Mouse (Mus musculus): Measurements from ENCODE around the gene Wfdc6a. TPM values are rescaled to one million over a fixed set of nuclear protein-coding genes. Genes with fewer than 3 reads are reported as not detected.

The Wfdc6a gene
- polyA plus RNA-seq, 1 experiment from 2014 or later, result 2.3 TPM

- WGBS, result 74% methylated on average over 2 of the region's 2 CpGs
- 0 out of 2 replicates have a peak overlapping the region, but pooled peaks have one; percentile 6 for H3K27ac ChIP-seq (ENCODE audit: low read length)
- H3K4me2 ChIP-seq (replicated peaks; ENCODE audit: low read depth, low read length), result no peak overlapping the region
- H3K27me3 ChIP-seq (ENCODE audit: control insufficient read depth, insufficient read depth, low read length), result no peaks in the 10 kb centered on the region
- no peak overlapping the region for H3K4me3 ChIP-seq (ENCODE audit: low read depth, low read length)
- no peaks in the 10 kb centered on the region for H3K36me3 ChIP-seq (ENCODE audit: control insufficient read depth, insufficient read depth, low read length)
- peaks cover 14% of the 10 kb centered on the region; the same call in 1 of the 2 replicates for H3K4me1 ChIP-seq (ENCODE audit: control insufficient read depth, insufficient read depth, low read length)
- H3K9me3 ChIP-seq (ENCODE audit: control insufficient read depth, low read depth, low read length), result no peaks in the 10 kb centered on the region
- no peak overlapping the region for H3K9ac ChIP-seq (replicated peaks; ENCODE audit: low read depth, low read length)
- ATAC-seq (ENCODE audit: insufficient number of reproducible peaks, insufficient read depth, low FRiP score, low read depth), result no peak
Observed at GRCm38 (mm10) chr2:164543745-164544144, 41.5 kb downstream of the Wfdc6a start.

GRCm38 (mm10) chr2:164542598-164542997 is 42.6 kb downstream of the Wfdc6a start:
- H3K9ac ChIP-seq (replicated peaks; ENCODE audit: low read depth, low read length), result no peak overlapping the region
- WGBS, result 72% methylated on average over 7 of the region's 7 CpGs
- no peak for ATAC-seq (ENCODE audit: insufficient number of reproducible peaks, insufficient read depth, low FRiP score, low read depth)
- H3K4me2 ChIP-seq (replicated peaks; ENCODE audit: low read depth, low read length), result no peak overlapping the region
- no peaks in the 10 kb centered on the region for H3K27me3 ChIP-seq (ENCODE audit: control insufficient read depth, insufficient read depth, low read length)
- no peak overlapping the region for H3K27ac ChIP-seq (ENCODE audit: low read length)
- H3K4me1 ChIP-seq (ENCODE audit: control insufficient read depth, insufficient read depth, low read length), result peaks cover 14% of the 10 kb centered on the region; the same call in 1 of the 2 replicates
- no peak overlapping the region for H3K4me3 ChIP-seq (ENCODE audit: low read depth, low read length)
- no peaks in the 10 kb centered on the region for H3K9me3 ChIP-seq (ENCODE audit: control insufficient read depth, low read depth, low read length)
- no peaks in the 10 kb centered on the region for H3K36me3 ChIP-seq (ENCODE audit: control insufficient read depth, insufficient read depth, low read length)

GRCm38 (mm10) chr2:164542132-164542531 is 43.1 kb downstream of the Wfdc6a start:
- no peak for ATAC-seq (ENCODE audit: insufficient number of reproducible peaks, insufficient read depth, low FRiP score, low read depth)
- no peaks in the 10 kb centered on the region for H3K27me3 ChIP-seq (ENCODE audit: control insufficient read depth, insufficient read depth, low read length)
- no peak overlapping the region for H3K4me3 ChIP-seq (ENCODE audit: low read depth, low read length)
- 46% methylated on average over 5 of the region's 5 CpGs for WGBS
- no peaks in the 10 kb centered on the region for H3K9me3 ChIP-seq (ENCODE audit: control insufficient read depth, low read depth, low read length)
- H3K4me1 ChIP-seq (ENCODE audit: control insufficient read depth, insufficient read depth, low read length), result peaks cover 14% of the 10 kb centered on the region; the same call in 1 of the 2 replicates
- no peak overlapping the region for H3K27ac ChIP-seq (ENCODE audit: low read length)
- H3K9ac ChIP-seq (replicated peaks; ENCODE audit: low read depth, low read length), result no peak overlapping the region
- no peaks in the 10 kb centered on the region for H3K36me3 ChIP-seq (ENCODE audit: control insufficient read depth, insufficient read depth, low read length)
- H3K4me2 ChIP-seq (replicated peaks; ENCODE audit: low read depth, low read length), result no peak overlapping the region

GRCm38 (mm10) chr2:164540652-164541427 is 44.4 kb downstream of the Wfdc6a start:
- Histone ChIP-seq H3K9me3 (ENCODE audit: control insufficient read depth, low read depth, low read length) (no peaks in the 10 kb centered on the region), H3K4me1 (ENCODE audit: control insufficient read depth, insufficient read depth, low read length) (peaks cover 14% of the 10 kb centered on the region; the same call in 1 of the 2 replicates), H3K9ac (replicated peaks; ENCODE audit: low read depth, low read length) (no peak overlapping the region), H3K4me3 (ENCODE audit: low read depth, low read length) (no peak overlapping the region), H3K36me3 (ENCODE audit: control insufficient read depth, insufficient read depth, low read length) (no peaks in the 10 kb centered on the region), H3K4me2 (replicated peaks; ENCODE audit: low read depth, low read length) (no peak overlapping the region), H3K27ac (ENCODE audit: low read length) (peak overlapping the region; percentile 66), H3K27me3 (ENCODE audit: control insufficient read depth, insufficient read depth, low read length) (no peaks in the 10 kb centered on the region)
- peak; percentile 59 for ATAC-seq (ENCODE audit: insufficient number of reproducible peaks, insufficient read depth, low FRiP score, low read depth)
- 29% methylated on average over 8 of the region's 8 CpGs for WGBS

GRCm38 (mm10) chr2:164537003-164537402 is 48.2 kb downstream of the Wfdc6a start:
- 0 out of 2 replicates have a peak, but pooled peaks cover 7% of the 10 kb centered on the region for H3K4me1 ChIP-seq (ENCODE audit: control insufficient read depth, insufficient read depth, low read length)
- H3K27ac ChIP-seq (ENCODE audit: low read length), result no peak overlapping the region
- no peaks in the 10 kb centered on the region for H3K9me3 ChIP-seq (ENCODE audit: control insufficient read depth, low read depth, low read length)
- H3K9ac ChIP-seq (replicated peaks; ENCODE audit: low read depth, low read length), result no peak overlapping the region
- H3K4me2 ChIP-seq (replicated peaks; ENCODE audit: low read depth, low read length), result no peak overlapping the region
- no peak for ATAC-seq (ENCODE audit: insufficient number of reproducible peaks, insufficient read depth, low FRiP score, low read depth)
- H3K36me3 ChIP-seq (ENCODE audit: control insufficient read depth, insufficient read depth, low read length), result no peaks in the 10 kb centered on the region
- no peaks in the 10 kb centered on the region for H3K27me3 ChIP-seq (ENCODE audit: control insufficient read depth, insufficient read depth, low read length)
- H3K4me3 ChIP-seq (ENCODE audit: low read depth, low read length), result no peak overlapping the region
- 63% methylated on average over 4 of the region's 4 CpGs for WGBS

GRCm38 (mm10) chr2:164534315-164534714 is 50.9 kb downstream of the Wfdc6a start:
- H3K4me1 ChIP-seq (ENCODE audit: control insufficient read depth, insufficient read depth, low read length), result no peaks in the 10 kb centered on the region
- H3K4me2 ChIP-seq (replicated peaks; ENCODE audit: low read depth, low read length), result no peak overlapping the region
- no peak overlapping the region for H3K4me3 ChIP-seq (ENCODE audit: low read depth, low read length)
- ATAC-seq (ENCODE audit: insufficient number of reproducible peaks, insufficient read depth, low FRiP score, low read depth), result no peak
- H3K36me3 ChIP-seq (ENCODE audit: control insufficient read depth, insufficient read depth, low read length), result no peaks in the 10 kb centered on the region
- no peaks in the 10 kb centered on the region for H3K9me3 ChIP-seq (ENCODE audit: control insufficient read depth, low read depth, low read length)
- WGBS, result 70% methylated on average over 10 of the region's 10 CpGs
- H3K9ac ChIP-seq (replicated peaks; ENCODE audit: low read depth, low read length), result no peak overlapping the region
- no peak overlapping the region for H3K27ac ChIP-seq (ENCODE audit: low read length)
- H3K27me3 ChIP-seq (ENCODE audit: control insufficient read depth, insufficient read depth, low read length), result no peaks in the 10 kb centered on the region

- 2% methylated on average over 3 of the region's 3 CpGs for WGBS
- Histone ChIP-seq H3K4me3 (ENCODE audit: low read depth, low read length) (no peak overlapping the region), H3K27me3 (ENCODE audit: control insufficient read depth, insufficient read depth, low read length) (no peaks in the 10 kb centered on the region), H3K9me3 (ENCODE audit: control insufficient read depth, low read depth, low read length) (no peaks in the 10 kb centered on the region), H3K9ac (replicated peaks; ENCODE audit: low read depth, low read length) (no peak overlapping the region), H3K27ac (ENCODE audit: low read length) (no peak overlapping the region), H3K4me1 (ENCODE audit: control insufficient read depth, insufficient read depth, low read length) (no peaks in the 10 kb centered on the region), H3K36me3 (ENCODE audit: control insufficient read depth, insufficient read depth, low read length) (no peaks in the 10 kb centered on the region), H3K4me2 (replicated peaks; ENCODE audit: low read depth, low read length) (no peak overlapping the region)
- ATAC-seq (ENCODE audit: insufficient number of reproducible peaks, insufficient read depth, low FRiP score, low read depth), result no peak
Observed at GRCm38 (mm10) chr2:164531169-164531568, 54.1 kb downstream of the Wfdc6a start.

Data from stomach, embryonic 14.5 days (tissue).